Mouse (Mus musculus) E14TG2a.4 (cell line): ENCODE data around the gene Rnf168.
"Not testable (repeated sequence)": the region's sequence is repeated elsewhere in the genome, so short reads cannot be mapped to it uniquely, and the experiment has no call there.

Source experiments
- H3K27me3 ChIP-seq: 2 replicates; pipeline ENCODE4 v1.6.1; 2014; ENCODE audit warnings: low read length, control low read depth; ENCODE audit not compliant: insufficient read depth
- H3K36me3 ChIP-seq: 2 replicates; pipeline ENCODE4 v1.6.1; 2014; ENCODE audit warnings: low read length, control low read depth; ENCODE audit not compliant: insufficient read depth
- H3K4me1 ChIP-seq: replicated peaks from 2 replicates; pipeline ENCODE4 v1.6.1; 2014; ENCODE audit warnings: low read depth, low read length, control low read depth
- H3K4me3 ChIP-seq: replicated peaks from 2 replicates; pipeline ENCODE4 v1.5.1; 2014; ENCODE audit warnings: mild to moderate bottlenecking, low read length
- H3K9me3 ChIP-seq: 2 replicates; pipeline ENCODE4 v1.6.1; 2014; ENCODE audit warnings: low read length, control low read depth
- CTCF ChIP-seq: conservative IDR thresholded peaks from 2 replicates; pipeline ENCODE4 v1.5.1; 2014; ENCODE audit warnings: low read length
- NANOG ChIP-seq: IDR thresholded peaks from 2 replicates; pipeline ENCODE4 v1.6.1; 2014; ENCODE audit warnings: borderline replicate concordance, low read length, mixed read lengths
- POU5F1 ChIP-seq: IDR thresholded peaks from 2 replicates; pipeline ENCODE4 v1.6.1; 2014; ENCODE audit warnings: low read length, borderline replicate concordance

The Rnf168 gene

DNA sequence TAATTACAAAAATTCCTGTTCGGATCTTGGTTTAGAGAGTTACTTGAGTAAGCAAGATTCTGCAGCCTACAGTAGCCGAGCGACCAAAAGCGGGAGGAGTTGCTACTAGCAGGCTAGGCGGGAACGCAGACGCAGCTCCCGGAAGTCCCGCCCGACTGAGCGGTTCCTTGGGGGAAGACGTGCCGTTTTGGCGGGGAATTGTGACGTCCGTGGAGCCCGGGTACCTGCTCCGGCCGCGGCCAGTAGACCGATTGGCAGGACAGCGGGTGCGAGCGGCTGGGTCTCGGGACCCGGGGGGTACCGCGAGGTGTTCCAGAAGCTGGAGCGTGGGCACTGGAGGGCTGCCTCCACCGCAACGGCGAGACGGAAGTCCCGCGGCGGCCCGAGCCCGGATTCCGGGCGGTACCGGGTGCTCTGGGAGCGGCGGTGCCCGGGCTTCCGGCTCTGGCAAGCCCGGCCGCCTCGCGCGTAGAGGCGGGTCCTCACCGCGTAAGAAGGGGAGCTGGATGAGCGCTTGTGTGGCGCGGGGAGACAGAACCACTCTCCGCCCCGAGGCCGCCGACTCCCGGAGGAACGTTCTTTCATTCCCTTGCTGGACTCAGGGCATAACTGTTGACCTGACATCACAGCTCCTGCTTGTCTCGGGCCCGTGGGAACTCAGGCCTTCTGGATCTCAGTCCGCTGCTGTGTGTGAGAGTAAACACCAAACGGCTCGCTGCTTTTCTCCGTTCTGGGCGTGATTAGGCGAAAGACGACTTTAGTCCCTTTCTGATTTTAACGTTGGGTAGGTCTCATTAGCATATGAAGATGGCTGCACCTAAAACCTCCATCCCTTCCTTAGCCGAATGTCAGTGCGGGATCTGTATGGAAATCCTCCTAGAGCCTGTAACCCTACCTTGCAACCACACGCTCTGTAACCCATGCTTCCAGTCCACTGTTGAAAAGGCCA lies at the start of gene Rnf168:
TSS of gene Rnf168 (plus strand) at position 152 of the 949 bp plus-strand sequence.
- Histone ChIP-seq H3K9me3 (peaks cover 23% of the 10 kb centered on the region), H3K36me3 (peaks cover 38% of the 10 kb centered on the region), H3K4me3 (peak within 1 kb of the TSS; percentile 93), H3K27me3 (no peaks in the 10 kb centered on the region), H3K4me1 (peaks cover 50% of the 10 kb centered on the region)
- TF ChIP-seq POU5F1: 0 out of 2 replicates have a peak, but pooled peaks have one; percentile 68
- no peak for TF ChIP-seq NANOG

DNA sequence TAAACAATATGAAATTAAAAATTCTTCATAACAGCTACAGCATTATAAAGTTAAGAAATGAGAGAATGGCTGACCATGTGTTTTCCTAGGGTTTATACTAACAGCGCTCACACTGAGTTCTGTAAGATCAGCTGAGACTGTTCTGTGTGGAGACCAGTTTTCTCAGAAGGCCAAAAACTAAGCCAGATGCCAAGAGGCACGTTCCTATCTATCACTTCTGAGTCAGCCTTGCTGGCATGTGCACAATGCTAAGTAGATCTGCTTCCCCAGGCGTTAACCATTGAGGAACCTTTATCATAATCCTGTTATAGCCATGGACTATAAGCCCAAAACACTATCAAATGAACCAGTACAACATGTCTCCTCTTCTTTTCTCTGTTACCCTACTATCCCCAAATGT lies 45.2 kb upstream of the Rnf168 start:
- H3K4me3 ChIP-seq, H3K4me1 ChIP-seq, H3K27me3 ChIP-seq, H3K9me3 ChIP-seq: not testable (repeated sequence)
- peaks cover 46% of the 10 kb centered on the region for H3K36me3 ChIP-seq

DNA sequence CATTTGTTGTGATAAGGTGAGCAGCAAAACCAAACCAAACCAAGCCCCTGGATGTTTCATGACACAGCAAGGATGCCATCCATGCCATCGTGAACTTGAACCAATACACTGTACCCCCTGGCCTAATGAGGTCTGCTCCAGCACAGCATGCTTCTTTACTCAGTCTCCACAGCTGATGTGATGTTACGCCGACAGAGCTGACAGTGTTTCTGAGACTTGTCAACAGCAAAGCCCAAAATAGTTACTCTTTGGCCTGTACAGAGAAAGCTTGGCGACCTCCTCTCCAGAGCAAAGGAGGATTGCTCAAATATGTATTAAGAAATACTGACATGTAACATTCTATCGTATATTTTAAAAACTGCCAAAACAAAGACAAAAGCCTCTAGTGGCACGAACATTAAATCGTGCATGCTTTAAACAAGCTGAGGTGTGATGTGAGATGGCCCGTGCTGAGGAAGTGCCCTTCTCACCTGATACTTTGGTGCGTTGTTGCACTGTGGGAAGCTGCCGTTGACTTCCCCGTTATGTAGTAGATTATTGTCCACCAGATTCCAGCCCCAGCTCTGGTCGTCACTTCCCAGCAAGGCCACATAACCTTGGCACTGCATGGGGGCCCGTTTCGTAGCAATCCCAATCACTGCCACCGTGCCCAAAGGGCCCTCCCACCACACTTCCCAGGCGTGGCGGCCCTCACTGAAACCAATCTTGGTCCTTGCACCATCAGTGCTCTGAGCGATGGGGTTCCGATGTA lies 39.2 kb upstream of the Rnf168 start:
- Histone ChIP-seq H3K4me3 (no peak overlapping the region), H3K9me3 (no peaks in the 10 kb centered on the region), H3K36me3 (peaks cover 56% of the 10 kb centered on the region), H3K27me3 (no peaks in the 10 kb centered on the region), H3K4me1 (peaks cover 18% of the 10 kb centered on the region)
- TF ChIP-seq CTCF (no peak), POU5F1 (no peak), NANOG (no peak)

DNA sequence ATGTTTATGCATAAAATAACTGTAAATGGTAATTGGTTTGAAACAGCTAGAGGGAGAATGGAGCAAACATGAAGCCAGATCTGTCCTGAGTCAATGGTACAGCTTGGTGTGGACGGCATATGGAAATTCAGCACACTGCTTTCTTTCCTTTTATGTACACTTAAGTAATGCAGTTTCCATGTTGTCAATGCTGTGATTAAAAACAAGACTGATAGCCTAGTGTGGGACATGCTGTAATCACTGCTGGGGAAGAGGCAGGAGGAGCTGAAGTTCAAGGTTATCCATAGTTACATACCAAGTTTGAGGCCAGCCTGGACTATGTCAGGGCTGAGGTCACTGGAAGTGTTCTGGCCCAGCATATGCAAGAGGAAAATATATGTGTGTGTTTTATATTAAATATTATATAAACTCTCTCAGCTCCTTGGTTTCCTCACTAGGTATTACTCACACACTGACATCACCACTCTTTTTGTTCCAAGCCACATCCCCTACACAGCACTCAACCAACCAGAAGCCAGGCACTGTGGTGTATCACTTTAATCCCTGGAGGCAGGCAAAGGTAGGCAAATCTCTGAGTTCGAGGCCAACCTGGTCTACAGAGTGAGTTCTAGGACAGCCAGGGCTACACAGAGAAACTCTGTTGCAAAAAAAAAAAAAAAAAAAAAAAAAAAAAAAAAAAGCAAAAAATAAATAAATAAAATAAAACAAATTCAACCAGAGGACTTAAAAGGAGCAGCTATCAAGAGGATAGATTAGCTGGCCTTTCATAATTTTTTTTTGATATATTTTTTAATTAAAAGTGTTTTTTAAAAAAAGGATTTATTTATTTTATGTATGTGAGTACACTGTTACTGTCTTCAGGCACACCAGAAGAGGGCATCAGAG lies 37.6 kb upstream of the Rnf168 start:
- H3K9me3 ChIP-seq: no peaks in the 10 kb centered on the region
- no peak overlapping the region for H3K4me3 ChIP-seq
- no peak for TF ChIP-seq NANOG
- TF ChIP-seq CTCF: no peak
- TF ChIP-seq POU5F1: no peak
- H3K36me3 ChIP-seq: peaks cover 46% of the 10 kb centered on the region
- peaks cover 28% of the 10 kb centered on the region for H3K4me1 ChIP-seq
- H3K27me3 ChIP-seq: no peaks in the 10 kb centered on the region

DNA sequence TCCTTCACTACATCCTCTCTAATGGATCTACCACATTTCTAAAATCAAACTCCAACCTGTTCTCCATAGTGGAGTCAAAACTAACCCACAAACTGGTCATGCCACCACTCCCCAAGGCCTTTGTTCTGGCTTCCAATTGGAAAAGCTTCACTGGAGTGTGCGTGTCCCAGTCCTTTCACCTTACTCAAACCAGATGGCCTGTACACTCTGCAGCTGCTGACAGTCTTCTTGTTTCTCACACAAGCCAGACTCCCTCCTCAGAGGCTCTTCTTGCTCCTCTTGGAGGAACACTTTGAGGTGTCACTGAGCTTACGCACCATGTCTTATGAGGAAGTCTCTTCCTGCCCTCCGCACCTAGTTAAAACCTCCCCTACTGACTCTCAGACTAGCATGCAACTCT lies 33.4 kb upstream of the Rnf168 start:
- H3K27me3 ChIP-seq: no peaks in the 10 kb centered on the region
- peaks cover 19% of the 10 kb centered on the region for H3K36me3 ChIP-seq
- no peak overlapping the region for H3K4me3 ChIP-seq
- TF ChIP-seq NANOG: no peak
- TF ChIP-seq CTCF: no peak
- no peak for TF ChIP-seq POU5F1
- peaks cover 44% of the 10 kb centered on the region for H3K4me1 ChIP-seq
- H3K9me3 ChIP-seq: no peaks in the 10 kb centered on the region

DNA sequence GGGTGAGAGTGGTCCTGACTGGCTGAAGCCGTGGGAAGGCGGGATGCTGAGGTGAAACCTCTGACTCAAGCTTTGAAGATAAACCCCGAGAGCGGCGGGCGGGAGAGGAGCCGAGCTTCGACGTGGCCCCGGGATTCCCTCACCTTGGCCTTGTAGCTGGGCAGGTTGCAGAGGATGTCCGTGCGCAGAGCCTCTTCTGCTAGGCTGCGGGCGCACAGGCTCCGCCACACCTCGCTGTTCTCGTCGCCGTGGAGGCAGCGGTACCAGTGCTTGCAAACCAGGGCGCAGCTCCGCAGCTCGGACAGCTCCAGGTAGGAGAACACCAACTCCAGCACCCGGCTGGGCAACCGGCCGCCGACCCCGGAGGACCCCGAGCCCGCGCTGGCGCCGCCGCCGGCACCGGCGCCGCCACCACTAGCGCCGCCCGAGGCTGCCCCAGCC lies 30.9 kb upstream of the Rnf168 start:
- Histone ChIP-seq H3K9me3 (no peaks in the 10 kb centered on the region), H3K27me3 (no peaks in the 10 kb centered on the region), H3K36me3 (peaks cover 23% of the 10 kb centered on the region), H3K4me3 (peak overlapping the region; percentile 88), H3K4me1 (peaks cover 38% of the 10 kb centered on the region)
- TF ChIP-seq POU5F1: no peak
- TF ChIP-seq NANOG: no peak
- TF ChIP-seq CTCF: no peak

DNA sequence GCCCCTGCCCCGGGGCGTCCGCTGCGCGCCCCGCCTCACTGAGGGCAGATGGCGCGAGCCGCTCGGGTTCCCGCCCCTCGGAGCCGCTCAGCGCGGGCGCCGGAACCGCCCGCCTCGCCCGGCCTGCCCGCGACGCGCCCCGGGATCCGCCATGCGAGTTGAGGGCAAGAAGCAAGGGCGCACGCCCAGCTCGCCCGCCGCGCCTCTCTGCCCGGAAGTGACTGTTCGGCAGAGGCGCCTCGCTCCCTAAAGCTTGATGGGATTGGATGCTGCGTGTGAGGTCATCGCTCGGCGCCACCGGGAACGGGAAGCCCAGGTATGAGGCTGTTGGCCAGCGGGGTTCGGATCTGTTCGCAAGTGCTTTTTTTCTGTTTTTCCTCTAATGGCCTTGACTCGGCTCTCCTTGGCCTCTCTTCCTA lies 30.3 kb upstream of the Rnf168 start, which contains the start of the genes Fbxo45 and Wdr53:
TSS of gene Fbxo45 (minus strand) at position 207 of the 419 bp plus-strand sequence.
TSS of gene Wdr53 (plus strand) at position 276 of the 419 bp plus-strand sequence.
- TF ChIP-seq NANOG (no peak), CTCF (no peak), POU5F1 (no peak)
- Histone ChIP-seq H3K9me3 (no peaks in the 10 kb centered on the region), H3K4me1 (peaks cover 38% of the 10 kb centered on the region), H3K36me3 (peaks cover 28% of the 10 kb centered on the region), H3K27me3 (no peaks in the 10 kb centered on the region), H3K4me3 (peak within 1 kb of the TSS; percentile 88)

DNA sequence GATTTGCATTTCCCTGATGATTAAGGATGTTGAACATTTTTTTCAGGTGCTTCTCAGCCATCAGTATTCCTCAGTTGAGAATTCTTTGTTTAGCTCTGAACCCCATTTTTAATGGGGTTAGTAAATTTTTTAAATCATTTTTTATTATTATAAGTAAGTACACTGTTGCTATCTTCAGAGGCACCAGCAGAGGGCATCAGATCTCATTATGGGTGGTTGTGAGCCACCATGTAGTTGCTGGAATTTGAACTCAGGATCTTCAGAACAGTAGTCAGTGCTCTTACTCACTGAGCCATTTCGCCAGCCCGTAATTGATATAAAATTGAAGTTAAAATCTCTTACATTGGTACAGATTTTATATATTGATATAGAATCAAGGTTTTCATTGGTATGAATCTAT lies 13.0 kb upstream of the Rnf168 start:
- TF ChIP-seq CTCF: peak; percentile 39
- not testable (repeated sequence) for H3K36me3 ChIP-seq, H3K4me3 ChIP-seq, H3K9me3 ChIP-seq, H3K27me3 ChIP-seq, H3K4me1 ChIP-seq
